Mouse (Mus musculus): ENCODE measurements around the gene 1700001O22Rik. TPM values are rescaled to one million over a fixed set of nuclear protein-coding genes. Genes with fewer than 3 reads are reported as not detected.

1700001O22Rik gene
- total RNA-seq, 2 experiments from 2014 or later = 0.49 to 0.74 TPM

DNA sequence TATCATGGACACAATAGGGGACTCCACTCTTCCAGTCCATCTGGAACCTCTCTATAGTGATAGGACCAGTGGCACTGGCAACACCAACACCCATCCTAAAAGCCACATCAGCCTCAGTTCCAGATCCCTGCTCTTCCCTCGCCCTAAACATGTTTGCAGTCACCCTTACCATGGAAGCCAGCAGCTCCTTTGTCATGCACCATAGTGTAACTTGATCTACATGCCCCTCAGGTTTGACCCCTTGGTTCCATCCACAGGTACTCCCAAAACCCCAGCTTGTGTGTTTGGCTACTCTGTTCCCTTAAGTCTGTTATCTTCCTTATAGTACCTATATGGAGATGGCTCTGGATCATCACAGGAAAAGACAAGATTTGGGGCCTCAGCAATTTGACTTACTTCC, 12.9 kb upstream of the 1700001O22Rik start:
- no peak for DNase-seq

DNA sequence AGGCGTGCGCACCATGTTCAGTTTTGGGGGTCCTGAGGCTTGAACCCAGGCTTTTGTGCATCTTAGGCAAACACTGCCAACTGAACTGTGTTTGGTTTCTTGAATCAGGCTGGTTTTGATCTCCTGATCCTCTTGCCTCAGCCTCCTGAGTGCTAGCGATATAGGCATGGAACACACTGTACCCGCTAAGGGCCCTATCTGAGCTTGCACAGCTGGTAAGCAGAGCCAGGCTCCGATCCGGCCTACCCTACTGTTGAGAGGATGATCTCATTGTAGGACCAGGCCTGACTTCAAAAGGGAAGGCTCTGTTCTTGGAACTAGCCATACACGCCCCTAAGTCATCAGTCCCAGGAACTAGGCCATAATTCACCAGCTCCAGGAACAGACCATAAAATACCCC, 7.1 kb upstream of the 1700001O22Rik start:
- no peak for DNase-seq

DNA sequence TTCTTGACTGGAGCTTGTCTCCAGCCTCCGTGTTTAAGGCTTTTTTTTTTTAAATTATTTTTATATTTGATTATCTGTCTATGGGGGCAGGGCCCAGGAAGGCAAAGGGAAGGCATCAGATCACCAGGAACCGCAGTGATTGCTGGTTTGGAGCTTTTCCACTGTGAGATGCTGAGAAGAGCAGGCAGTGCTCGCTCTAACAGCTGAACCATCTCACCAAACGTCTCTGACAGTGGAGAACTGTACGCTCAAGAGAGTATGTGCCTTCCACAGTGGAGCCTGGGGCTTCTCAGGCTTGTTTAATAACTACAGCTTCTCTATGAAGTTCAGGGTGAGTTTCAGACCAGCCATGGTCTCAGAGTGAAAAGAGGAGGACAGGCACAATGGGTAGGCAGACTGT, 6.0 kb upstream of the 1700001O22Rik start:
- no peak for DNase-seq

DNA sequence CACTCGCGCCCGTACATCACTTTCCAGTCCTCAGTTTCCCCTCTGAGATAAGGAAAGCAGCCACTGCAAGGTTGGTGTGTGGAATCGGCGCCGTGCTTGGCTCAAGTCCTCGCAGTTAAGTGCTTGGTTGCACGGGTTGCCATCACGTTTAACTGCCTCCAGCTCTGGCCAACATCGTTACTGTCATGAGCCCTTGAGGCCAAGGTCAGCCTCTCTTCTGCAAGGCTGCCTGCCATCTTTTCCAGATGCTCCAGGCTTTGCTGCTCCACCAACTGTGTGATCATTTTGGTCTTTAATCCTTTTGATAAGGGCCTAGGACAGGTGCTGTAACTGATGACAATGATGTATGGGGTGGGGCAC, 4.8 kb upstream of the 1700001O22Rik start:
- DNase-seq = no peak

DNA sequence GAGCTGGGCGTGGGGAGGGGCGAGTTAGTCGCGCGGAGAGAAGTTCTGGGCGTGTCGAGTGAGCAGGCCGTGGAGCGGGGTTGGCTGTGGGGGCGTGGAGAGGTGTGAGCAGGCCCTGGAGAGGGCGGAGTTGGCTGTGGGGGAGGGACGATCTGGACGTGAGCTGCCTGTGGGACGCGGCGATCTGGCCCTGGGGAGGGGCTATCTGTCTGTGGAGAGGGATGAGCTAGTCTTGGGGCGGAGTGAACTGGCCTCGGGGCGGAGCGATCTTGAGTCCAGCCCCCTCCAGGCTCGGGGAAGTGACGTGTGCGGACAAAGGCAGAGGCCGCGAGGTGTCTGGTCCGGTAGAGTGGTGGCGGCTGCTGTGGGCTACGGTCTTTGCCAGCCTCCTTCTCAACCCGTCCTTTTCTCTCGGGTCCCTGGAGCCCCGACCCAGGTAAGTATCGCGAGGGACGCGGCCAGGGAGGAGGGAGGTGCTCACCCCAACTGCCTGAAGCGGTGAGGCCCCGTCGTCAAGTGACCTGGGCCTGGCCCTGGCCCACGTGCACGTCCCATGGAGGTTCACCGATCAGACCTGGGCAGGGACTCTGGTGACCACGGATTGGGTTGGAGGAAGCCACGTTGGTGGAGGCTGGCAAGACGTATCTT, 4.3 kb upstream of the 1700001O22Rik start, which contains the start of gene Ntmt1:
TSS of gene Ntmt1 (plus strand) at position 179 of the 648 bp plus-strand sequence.
- DNase-seq = peak; percentile 100

DNA sequence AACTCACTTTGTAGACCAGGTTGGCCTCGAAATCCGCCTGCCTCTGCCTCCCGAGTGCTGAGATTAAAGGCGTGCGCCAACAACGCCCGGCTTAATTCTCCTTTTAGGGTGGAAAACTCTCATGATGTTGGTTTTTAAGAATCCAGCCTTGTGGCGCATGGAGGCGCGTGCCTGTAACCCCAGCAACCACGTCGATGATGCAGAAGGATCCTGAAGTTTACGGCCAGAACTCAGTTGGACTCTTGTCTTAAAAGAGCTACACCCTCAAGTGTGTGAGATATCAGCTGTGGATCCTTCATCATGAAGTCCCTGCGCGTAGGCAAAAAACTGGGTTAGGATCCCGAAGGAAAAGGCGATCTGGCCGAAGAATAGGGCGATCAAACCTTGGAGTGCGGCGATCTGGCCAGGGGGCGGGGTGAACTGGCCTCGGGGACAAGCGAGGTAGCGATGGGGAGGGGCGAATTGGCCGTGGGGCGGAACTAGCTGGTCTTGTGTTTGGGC, 3.7 kb upstream of the 1700001O22Rik start:
- DNase-seq = no peak

DNA sequence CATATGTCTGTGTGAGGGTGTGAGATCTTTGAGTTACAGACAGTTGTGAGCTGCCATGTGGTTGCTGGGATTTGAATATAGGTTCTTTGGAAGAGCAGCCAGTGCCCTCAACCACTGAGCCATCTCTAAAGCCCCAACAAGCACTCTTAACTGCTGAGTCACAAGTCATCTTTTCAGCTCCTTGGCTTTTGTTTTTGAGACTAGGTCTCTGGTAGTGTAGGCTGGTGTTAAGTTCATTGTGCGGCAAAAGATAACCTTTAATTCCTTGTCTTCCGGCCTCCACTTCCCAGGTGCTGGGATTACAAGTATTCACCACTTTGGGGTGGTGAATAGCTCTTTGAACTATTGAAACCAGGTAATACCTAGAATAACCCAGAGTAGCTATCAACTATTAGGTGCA, 2.5 kb upstream of the 1700001O22Rik start:
- DNase-seq = no peak

DNA sequence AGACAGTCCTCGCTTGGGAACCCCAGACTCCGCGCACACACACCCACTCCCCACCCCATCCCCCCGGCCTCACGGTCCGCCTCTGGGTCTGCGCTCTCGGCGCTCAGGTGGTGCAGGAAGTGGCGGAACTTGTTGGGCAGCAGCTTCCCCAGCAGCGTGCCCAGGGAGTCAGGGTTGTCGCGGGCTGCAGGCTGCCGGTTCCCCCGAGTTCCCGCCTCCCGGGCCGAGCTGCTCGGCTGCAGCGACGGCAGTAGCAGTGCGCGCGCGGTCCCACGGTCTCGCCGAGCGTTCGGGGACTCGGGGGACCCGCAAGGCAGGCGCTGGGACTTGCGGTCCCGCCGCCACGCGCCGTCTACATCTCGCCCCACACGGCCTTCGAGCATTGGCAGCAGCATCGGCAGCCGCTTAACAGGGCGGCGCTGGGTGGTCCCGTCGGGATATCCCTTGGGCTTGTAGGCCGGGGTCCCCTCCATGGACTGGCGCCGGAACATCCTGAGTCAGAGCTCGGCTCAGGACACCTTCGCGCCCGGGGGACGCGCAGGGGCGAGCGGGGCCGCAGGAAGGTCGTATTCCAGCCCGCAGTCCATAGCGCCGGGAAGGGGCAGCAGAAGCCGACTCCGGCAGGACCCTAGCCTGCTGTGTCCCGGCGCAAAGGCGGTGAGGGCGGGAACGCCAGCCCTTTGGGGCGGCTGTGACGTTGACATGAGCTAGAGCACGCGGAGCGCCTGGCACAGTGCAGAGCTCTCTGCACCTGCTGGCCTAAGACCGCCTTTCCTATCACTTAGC, 2.2 kb downstream of the 1700001O22Rik start:
- DNase-seq = peak; percentile 35 to 56

DNA sequence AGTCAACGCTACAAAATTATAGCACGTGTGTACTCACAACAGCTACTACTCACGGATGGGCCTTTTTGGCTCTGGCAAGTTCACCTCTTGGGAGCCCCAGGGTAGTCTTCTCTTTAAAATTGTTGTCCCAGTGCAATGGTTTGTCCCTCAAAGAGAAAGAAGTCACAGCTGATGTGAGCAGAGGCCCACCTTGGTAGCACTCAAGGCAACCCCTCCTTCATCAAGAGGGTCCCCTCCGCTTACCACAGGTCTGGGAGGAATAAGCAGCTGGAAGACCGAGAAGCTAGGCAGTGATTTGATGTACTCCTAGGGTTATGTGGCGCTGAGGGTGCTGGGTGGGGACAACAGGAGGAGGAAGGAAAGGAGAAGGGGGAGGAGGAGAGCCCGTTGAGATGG, 2.8 kb downstream of the 1700001O22Rik start:
- DNase-seq = no peak

DNA sequence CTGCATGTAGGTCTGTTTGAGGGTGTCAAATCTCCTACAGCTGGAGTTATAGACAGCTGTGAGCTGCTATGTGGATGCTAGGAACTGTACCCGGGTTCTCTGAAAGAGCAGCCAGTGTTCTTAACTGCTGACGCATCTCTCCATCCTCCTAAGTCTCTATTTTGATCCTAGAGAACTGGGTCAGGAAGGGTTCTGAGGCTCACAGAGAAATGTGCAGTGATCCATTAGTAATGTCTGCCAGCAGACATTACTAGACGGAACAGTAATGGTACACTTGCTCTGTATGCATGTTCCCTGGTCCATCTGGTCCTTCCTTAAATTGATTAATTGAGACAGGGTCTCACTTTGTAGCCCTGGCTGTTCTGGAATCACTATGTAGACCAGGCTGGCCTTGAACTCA, 4.0 kb downstream of the 1700001O22Rik start:
- DNase-seq = no peak

DNA sequence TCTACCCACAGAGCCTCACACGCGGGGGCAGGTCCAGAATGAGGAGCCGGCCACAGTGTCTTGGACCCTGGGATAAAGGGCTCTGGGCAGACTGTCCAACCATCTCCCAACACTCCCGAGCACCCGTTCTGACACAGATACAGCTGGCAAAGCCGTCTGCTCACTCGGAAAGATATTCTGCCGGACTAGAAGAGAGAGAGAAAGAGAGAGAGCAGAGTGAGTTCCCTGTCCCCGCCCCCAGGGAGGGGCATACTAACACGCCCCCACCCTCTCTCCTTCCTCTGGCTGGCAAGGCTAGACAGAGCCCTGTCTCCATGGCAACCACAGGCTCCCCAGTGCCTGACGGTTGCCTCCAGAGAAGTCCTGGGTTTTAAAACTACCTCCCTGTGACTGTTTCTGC, 7.1 kb downstream of the 1700001O22Rik start:
- DNase-seq = peak; percentile 78 to 86

DNA sequence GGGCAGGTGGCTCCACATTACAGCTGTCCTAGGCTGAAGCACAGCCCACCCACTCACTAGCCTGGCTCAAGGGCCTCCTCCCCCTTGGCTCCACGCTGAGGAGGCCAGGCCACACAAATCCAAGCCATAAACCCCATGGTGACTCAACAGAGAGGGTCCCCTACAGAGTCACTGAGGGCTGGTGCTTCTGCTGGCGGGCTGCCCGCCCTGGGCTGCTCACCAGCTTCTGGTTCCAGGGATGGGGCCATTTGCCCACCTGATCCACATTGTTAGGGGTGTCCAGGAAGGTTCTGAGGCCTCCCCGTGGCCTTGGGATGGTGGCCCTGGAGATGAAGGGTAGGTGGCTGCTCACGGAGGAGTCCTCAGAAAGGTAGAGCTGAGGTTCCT, 7.6 kb downstream of the 1700001O22Rik start:
- no peak for DNase-seq

DNA sequence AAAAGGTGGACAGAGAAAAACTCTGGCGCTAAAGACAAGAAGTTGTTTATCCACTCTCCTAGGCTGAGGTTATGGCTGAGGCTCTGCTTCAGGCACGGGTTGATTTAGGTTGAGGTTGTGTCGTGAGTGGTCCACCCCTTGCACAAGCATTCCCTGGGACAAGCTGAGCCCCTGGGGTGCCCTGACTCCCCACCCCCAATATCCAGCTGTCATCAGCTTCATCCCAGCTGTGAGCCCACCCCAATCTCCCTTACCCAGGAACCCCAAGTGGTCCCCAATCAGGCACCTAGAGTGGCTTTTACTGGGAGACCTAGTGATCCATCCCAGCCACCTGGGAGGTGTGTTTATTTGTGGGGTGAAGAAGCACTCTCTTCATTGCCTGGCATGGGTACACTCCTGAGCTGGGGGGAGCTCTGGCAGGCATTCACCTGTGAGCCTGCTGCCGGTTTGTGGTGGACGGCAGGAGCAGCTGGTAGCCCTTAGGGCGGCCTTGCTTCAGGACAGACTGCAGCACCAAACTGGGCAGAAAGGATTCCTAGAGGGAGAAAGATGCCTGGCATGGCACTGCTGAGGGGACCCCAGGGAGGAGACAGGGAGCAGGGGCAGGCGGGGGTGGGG, 8.1 kb downstream of the 1700001O22Rik start:
- no peak for DNase-seq

DNA sequence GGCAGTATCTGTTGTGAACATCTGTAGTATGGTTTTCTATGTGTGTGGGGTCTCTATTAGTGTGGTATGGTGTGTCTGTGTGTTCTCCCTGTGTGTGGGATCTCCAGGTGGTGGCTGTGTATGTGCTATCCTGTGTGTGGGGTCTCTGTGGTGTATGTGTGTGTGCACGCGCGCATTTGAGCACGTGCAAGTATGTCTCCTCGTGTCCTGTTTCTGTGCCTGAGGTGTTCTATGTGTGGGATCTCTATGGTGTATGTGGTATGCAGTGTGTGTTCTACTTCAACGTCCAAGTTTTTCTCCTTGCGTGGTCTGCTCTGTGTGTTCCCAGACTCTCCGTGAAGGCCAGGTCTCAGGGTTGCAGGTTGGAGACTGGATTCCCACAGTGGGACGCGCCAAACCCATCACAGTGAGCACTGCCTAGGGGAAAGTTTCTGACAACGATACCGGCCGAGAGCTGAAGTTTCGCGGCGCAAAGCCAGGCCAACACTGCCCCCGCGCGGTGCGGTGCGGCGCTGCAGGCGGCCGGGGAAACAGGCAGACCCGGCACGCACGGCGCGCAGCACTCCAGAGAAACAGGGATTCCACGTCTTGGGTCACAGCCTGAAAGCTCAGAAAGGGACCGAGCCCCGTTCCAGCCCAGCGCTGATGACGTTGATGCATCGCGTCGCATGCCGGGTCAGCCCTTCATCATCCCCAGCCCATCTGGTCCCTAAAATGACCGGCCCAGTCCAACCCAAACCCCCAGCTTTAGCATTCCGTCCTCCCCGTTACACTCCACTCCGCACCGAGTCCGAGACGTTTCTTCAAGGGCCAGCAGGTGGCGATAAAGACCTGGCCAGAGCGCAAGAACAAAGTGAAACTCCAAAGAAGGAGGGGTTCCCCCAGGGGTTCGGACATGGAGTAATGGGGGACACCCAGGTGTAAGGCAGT, 9.0 kb downstream of the 1700001O22Rik start:
- DNase-seq = peak; percentile 95 to 100

DNA sequence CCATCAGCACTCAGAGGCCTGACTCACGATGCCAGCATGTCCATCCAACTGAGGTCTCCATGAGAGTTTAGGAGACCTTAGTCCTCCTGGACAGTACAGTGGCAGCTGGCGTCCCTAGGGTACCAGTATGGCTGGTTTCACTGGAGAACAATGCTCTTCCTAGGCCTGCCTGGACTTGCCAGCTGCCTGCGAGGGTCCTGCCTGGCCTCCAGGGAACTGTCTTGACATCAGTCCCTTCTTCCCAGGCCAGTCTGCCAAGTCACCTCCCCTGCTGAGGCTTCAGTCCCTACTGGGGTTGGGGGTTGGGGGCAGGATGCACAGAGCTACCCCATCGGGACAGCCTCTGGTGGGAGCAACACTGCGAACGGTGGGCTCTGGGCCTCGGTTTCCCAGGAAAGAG, 11.4 kb downstream of the 1700001O22Rik start:
- no peak for DNase-seq

DNA sequence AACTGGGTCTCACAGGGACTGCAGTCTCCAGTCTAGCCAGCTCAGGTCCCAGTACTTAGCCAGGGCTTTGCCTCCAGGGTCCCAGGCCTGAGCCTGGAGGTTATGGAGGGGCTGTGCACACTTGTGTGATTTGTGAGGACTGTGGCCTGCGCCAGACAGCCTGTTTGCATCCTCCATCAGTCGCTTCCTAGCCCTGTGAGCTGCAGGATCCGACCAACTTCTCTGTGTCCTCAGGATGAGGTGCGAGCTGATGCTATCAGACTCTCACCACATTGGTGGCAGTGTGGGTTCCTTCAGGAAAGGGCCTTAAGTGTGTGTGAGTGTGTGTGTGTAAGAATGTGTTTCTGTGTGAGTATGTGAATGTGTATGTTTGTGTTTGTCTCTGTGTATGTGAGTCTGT, 16.0 kb downstream of the 1700001O22Rik start:
- DNase-seq = no peak

DNA sequence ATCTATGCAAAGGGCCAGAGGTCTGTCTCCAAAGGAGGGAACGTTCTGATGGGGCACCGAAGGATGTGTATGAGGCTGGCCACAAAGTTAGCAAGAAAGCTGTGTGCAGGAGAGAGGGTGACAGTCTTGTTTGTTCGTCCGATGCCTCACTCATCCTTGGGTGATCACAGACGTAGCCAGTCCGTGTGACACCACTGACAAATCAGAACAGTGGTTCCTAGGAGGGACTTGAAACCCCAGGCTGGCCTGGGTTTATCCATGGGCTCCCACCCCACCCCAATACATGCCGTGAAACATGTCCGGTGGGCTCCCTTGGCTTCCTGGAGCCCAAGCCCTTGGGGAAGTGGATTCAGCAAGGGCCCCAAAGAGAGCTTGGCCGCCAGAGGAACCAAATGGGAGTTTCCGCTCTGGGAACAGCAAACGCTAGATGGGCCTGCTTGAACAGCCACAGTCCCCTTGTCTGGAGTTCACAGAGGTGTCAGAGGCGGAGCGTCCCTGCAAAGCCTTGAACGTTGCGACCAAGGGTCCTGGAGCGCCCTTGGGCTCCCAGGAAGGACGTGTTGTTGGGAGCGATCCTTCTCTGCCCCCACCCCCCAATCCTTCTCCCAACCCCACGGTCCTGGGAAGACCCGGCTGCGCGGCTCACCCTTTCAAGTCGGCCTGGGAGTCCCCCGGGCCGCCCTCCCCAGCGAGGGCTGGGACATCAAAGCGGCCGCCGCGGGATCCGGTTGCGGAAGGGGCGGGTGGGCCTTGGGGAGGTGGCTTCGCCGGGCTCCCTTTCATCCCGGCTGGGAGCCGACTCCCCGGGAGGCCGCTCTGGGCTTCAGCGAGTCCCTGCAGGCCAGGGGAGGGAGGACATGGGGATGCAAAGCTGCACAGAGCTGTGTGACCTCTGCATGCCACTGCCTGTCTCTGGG, 19.1 kb downstream of the 1700001O22Rik start:
- peak; percentile 54 to 56 for DNase-seq

DNA sequence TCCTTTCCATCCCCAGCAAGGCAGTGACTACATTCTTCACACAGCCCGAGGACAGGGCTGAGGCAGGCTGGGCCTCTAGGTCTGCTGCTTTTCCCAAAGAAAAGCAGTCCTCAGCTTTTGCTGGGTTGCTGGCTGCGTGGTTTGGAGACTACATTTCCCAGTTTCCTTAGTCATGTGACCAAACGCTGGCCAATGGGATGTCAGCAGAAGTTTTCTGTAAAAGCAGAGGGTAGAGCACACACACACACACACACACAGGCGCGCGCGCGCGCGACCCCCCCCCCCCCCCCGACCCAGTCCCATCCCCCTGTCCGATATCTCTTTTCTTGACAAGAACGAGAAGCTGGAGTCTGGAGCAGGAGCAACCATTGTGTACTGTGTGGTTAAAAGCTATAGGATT, 20.1 kb downstream of the 1700001O22Rik start:
- peak; percentile 88 to 89 for DNase-seq

DNA sequence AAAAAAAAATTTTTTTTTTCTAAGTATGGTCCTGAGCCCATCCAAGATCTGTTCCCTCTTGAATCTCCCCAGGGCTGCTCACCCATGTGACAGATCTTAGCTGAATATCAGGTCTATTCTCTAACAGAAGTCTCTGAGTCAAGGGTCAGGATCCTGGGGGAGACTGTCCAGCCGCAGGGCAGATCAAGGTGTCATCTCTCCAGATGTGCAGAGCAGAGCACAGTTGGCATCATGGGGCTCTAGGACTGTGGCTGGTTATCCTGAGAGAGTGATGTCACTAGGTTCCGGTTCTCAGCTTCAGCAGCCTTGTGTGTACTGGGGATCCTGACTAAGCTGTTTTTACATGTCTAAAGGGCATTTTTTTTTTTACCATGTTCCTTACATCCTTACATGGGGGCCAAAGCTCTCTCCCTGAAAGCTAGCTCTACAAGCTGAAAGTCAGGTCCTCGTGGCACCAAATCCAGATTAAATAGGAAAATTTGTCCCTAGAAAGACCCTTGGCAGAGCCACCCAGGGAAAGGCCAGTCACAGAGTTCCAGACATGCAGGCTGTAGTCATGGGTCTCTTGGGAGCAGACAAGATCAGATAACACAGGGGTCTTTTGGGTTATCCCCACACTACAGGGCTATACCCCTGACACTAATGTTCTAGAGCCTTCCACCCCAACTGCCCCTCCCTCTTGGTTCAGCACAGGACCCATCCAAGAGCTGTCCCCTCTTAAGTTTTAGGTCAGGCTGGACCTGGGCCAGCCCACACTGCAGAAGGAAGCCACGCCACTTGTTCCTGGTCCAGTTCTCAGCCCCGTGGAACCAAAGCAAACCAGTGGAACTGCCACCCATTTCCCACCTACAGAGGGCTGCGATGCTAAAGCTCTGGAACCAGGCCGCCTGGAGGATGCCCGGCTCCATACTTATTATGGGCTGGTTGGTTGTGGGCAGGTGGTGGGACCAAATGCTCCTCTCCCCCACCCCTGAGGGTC, 20.9 kb downstream of the 1700001O22Rik start:
- DNase-seq = peak in 1 of 2 experiments; percentile 32

DNA sequence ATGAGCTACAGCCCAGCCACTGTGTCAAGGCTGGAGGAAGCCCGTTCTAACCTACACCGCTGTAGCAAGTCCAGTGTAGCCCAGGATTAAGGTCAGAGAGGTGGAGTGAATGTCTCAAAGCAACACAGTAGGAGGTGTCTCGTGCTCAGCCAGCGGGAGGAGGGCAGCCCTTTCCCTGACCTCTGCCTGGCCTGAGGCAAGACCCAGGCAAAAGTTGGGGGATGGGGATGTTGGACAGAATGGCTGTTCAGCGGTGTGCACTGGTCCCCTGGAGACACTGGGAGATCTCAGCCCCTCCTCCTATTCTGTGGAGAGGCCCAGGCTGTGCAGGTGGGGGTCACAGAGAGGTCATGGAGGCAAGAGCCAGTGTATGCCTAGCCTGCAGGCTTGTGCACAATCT, 24.2 kb downstream of the 1700001O22Rik start:
- no peak for DNase-seq
